Mouse (Mus musculus) ES-E14 (cell line): Measurements from ENCODE around the gene Phf1.
"Not testable (repeated sequence)": the region's sequence is repeated elsewhere in the genome, so short reads cannot be mapped to it uniquely, and the experiment has no call there.

Source experiments
- MAFK ChIP-seq: IDR thresholded peaks from 2 replicates; pipeline ENCODE4 v1.6.1; 2014; ENCODE audit warnings: mild to moderate bottlenecking, low read depth, low read length, inconsistent platforms; ENCODE audit not compliant: insufficient read depth
- ZNF384 ChIP-seq: IDR thresholded peaks from 2 replicates; pipeline ENCODE4 v1.6.1; 2012; ENCODE audit warnings: low read depth, low read length, inconsistent platforms

GRCm38 (mm10) chr17:26922368-26922767 lies 10.5 kb upstream of the Phf1 start:
- not testable (repeated sequence) for TF ChIP-seq ZNF384, MAFK
